ENCODE assay signal across 8 mouse cellular contexts in genomic region chr19:10296306-10296705, GRCm38 (mm10). TPM values are rescaled to one million over a fixed set of nuclear protein-coding genes. Genes with fewer than 3 reads are reported as not detected.
DNase-seq lines count a peak whose midpoint lies in the region; ATAC-seq and TF ChIP-seq lines count a peak whose summit lies in the region.

No protein-coding gene starts in this region.

- TF ChIP-seq EP300 in liver, postnatal 0 days (IDR thresholded peaks at IDR 0.05; ENCODE audit: low read depth), result no peak

- H3K36me3 ChIP-seq in heart, embryonic 14.5 days (ENCODE audit: control insufficient read depth, insufficient read depth, low read length), result no peaks in the 10 kb centered on the region
- no peaks in the 10 kb centered on the region for H3K36me3 ChIP-seq in liver, postnatal 0 days (replicated peaks; ENCODE audit: insufficient read depth, low read length)

- DNase-seq in kidney, postnatal 10 days, result peak; percentile 65
- no peak for DNase-seq in kidney, adult 11 months
- peak; percentile 45 for DNase-seq in embryo, embryonic 11 days
- DNase-seq in liver, postnatal 0 days, result no peak
- DNase-seq in spleen, postnatal 4 days (ENCODE audit: low spot score in 2 of 2), result no peak
- no peak for DNase-seq in right cerebral cortex, postnatal 14 days
- DNase-seq in urinary bladder, adult 18-20 months (ENCODE audit: low spot score in 2 of 2), result no peak

- H3K9ac ChIP-seq in heart, embryonic 14.5 days (ENCODE audit: low read length), result no peak overlapping the region
- H3K9ac ChIP-seq in liver, postnatal 0 days (replicated peaks), result no peak overlapping the region

- ATAC-seq in heart, embryonic 14.5 days (ENCODE audit: insufficient number of reproducible peaks, insufficient read depth, low FRiP score, low read depth), result no peak
- ATAC-seq in liver, postnatal 0 days, result no peak

- peaks cover 34 to 39% of the 10 kb centered on the region in 2 experiments for H3K4me1 ChIP-seq in heart, embryonic 14.5 days (ENCODE audit: control insufficient read depth in 2 of 2, insufficient read depth in 2 of 2, low read length in 2 of 2)
- H3K4me1 ChIP-seq in liver, postnatal 0 days (ENCODE audit: insufficient read depth), result peaks cover 8% of the 10 kb centered on the region; the same call in 1 of the 2 replicates

- peak overlapping the region; percentile 57 to 79 for H3K27ac ChIP-seq in heart, embryonic 14.5 days (replicated peaks in 1 of 2; ENCODE audit: control insufficient read depth in 1 of 2, insufficient read depth in 1 of 2, low read depth in 2 of 2, low read length in 2 of 2)
- H3K27ac ChIP-seq in liver, postnatal 0 days (ENCODE audit: low read depth), result peak overlapping the region; percentile 69; the same call in 1 of the 2 replicates

- H3K9me3 ChIP-seq in heart, embryonic 14.5 days (ENCODE audit: control insufficient read depth, low read length), result no peaks in the 10 kb centered on the region
- H3K9me3 ChIP-seq in liver, postnatal 0 days (ENCODE audit: low read length), result no peaks in the 10 kb centered on the region

- no peaks in the 10 kb centered on the region; the same call in 1 of the 2 replicates for H3K27me3 ChIP-seq in heart, embryonic 14.5 days (ENCODE audit: control insufficient read depth, insufficient read depth, low read length)
- no peaks in the 10 kb centered on the region for H3K27me3 ChIP-seq in liver, postnatal 0 days (ENCODE audit: insufficient read depth, low read length)

- no peak overlapping the region for H3K4me3 ChIP-seq in heart, embryonic 14.5 days (ENCODE audit: control insufficient read depth in 1 of 2, insufficient read depth in 1 of 2, low read depth in 1 of 2, low read length in 2 of 2)
- H3K4me3 ChIP-seq in liver, postnatal 0 days (ENCODE audit: low read depth, low read length), result no peak overlapping the region

- no peak overlapping the region for H3K4me2 ChIP-seq in heart, embryonic 14.5 days (ENCODE audit: low read length)
- H3K4me2 ChIP-seq in liver, postnatal 0 days (ENCODE audit: low read depth, low read length), result no peak overlapping the region

- no peak for TF ChIP-seq CTCF in liver, postnatal 0 days (IDR thresholded peaks at IDR 0.05; ENCODE audit: low read depth)

- 46% methylated on average over 5 of the region's 5 CpGs for WGBS in heart, embryonic 14.5 days
- WGBS in liver, postnatal 0 days (ENCODE audit: insufficient replicate concordance), result 59% methylated on average over 5 of the region's 5 CpGs

RNA-seq across cellular contexts. Expression of gene Dagla, which starts 8.4 kb away (rescaled TPM):
- 0.65 and 0.82 TPM in 2 replicates for polyA plus RNA-seq in heart, embryonic 14.5 days (2014; fragmentation: Nextera tagmentation; extraction: Ambion mirVana)
- polyA plus RNA-seq in liver, postnatal 0 days (2015; fragmentation: Nextera tagmentation; extraction: Ambion mirVana), result 0.21 and 0.28 TPM in 2 replicates

RNA-seq across cellular contexts. Expression of gene Myrf, which starts 55.8 kb away (rescaled TPM):
- polyA plus RNA-seq in heart, embryonic 14.5 days (2014; fragmentation: Nextera tagmentation; extraction: Ambion mirVana), result 7.8 and 10.8 TPM in 2 replicates
- 2.1 and 2.5 TPM in 2 replicates for polyA plus RNA-seq in liver, postnatal 0 days (2015; fragmentation: Nextera tagmentation; extraction: Ambion mirVana)

Comparison
In these comparisons a context has a peak if more than half of its experiments do, and no peak if none do; other contexts are left out.
1. DNase-seq: peak in kidney, postnatal 10 days (single experiment) and embryo, embryonic 11 days (single experiment); none in kidney, adult 11 months (single experiment), liver, postnatal 0 days (single experiment), spleen, postnatal 4 days (0 of 2), right cerebral cortex, postnatal 14 days (single experiment) and urinary bladder, adult 18-20 months (0 of 2).